Mouse (Mus musculus) gastrocnemius, postnatal 10 days (tissue): Measurements from ENCODE around the gene Sorcs3. TPM values are rescaled to one million over a fixed set of nuclear protein-coding genes. Genes with fewer than 3 reads are reported as not detected.

Experiments used
- DNase-seq: peaks from one replicate; pipeline ENCODE4 v3.0.0; 2021; ENCODE audit warnings: mixed read lengths
- total RNA-seq, 2 experiments: library from RNA; stranded (reverse); gene quantifications; 2 replicates each; pipeline ENCODE4 v1.2.3; 2021

Sorcs3 gene
- total RNA-seq, 2 experiments from 2014 or later = 0.07 to 0.14 TPM

GRCm38 (mm10) chr19:48839418-48839817, 633.6 kb downstream of the Sorcs3 start:
- DNase-seq = no peak

DNA sequence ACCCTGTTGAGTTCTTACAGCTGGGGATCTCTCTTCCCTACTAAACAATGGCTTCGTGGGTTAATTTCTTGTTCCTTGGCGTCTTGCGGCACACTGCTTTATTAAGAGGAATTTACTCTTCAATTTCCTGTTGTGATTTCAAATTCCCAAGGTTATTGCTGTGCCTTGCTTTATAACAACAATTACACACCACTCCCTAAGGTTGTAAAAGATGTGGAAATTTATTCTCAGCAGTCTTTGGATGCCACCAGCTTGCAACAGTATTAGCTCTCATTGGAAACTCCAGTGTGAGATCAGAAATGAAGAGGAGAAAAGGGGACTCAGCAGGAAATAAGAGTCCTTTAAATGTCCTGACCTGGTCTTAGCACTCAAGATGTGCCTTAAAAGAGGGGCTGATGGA, 641.9 kb downstream of the Sorcs3 start:
- no peak for DNase-seq

DNA sequence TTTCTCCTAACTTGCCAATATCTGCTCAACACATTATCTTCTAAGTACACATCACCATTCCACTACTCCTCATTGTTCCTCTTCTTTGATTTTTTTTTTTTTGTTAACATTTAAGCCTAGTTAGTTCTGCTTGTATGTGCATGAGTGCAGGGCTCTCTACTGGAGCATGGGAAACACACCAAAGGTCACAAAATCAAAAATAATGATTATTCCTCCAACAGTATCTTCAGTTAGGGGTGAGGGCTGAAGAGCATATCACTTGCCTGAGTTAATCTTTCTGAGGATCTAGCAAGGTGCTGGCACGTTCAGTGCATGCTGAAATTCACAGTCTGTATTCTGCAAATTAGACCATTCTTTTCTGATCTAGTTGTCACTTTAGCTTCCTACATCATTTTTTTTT, 644.6 kb downstream of the Sorcs3 start:
- DNase-seq = no peak
